Mouse (Mus musculus) large intestine, adult 2 months (tissue): Measurements from ENCODE around the gene Fam126b. TPM values are rescaled to one million over a fixed set of nuclear protein-coding genes. Genes with fewer than 3 reads are reported as not detected.
"Not testable (repeated sequence)": the region's sequence is repeated elsewhere in the genome, so short reads cannot be mapped to it uniquely, and the experiment has no call there.

Experiments
- DNase-seq: peaks from one replicate; pipeline ENCODE4 v3.0.0-alpha.2; 2012; ENCODE audit warnings: low read depth, low spot score
- WGBS: fragments of 180-500 bp; shearing (Covaris S2); methylation state at CpG from one replicate; pipeline ENCODE4 v1.1.7; 2018; 5-methylcytosine and 5-hydroxymethylcytosine counted together
- polyA plus RNA-seq: library from polyadenylated mRNA; depleted of rRNA; stranded (reverse); fragments of >200 nt; gene quantifications from 2 replicates; pipeline ENCODE4 v1.2.3, GENCODE M21; 2012; rRNA removed

Gene Fam126b
- polyA plus RNA-seq: 0.74 and 2.9 TPM in 2 replicates

DNA sequence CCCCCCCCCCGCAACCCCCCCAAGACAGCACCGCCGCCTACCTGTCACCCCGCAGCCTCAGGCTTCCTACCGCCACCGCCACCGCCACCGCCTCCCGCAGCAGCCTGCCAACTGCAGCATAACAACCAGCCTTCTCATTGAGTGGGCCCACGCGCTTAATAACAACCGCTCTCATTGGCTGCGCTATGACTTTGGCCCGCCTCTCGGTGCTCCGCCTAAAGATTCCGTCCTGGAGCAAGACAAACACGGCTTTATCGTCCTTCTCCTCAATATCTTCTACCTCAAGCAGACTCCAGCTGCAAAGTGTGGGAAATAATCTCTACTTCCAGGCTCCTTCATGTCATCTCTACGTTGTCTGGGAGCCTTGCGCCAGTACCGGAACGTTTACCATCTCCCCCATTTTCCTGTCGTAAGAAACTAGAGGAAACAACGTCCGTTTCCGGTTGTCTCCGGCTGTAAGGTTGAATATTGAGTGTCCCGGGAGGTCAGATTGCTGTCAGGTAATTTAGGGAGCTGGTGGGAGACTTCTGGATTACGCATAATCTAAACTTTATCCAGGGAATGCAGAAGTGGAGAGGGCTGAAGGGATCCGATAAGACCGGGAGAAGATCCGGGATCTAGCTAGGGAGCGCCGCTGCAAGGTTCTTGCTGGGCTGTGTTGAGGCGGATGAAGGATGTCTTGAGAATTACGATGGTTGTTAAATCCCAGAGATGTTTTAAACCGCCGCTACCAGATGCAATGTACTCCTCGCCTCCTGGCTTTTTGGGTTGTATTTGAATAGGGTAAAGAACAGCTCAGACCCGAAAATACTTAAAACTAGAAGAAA lies at the start of gene Fam126b, which contains the start of gene Ndufb3:
Gene Fam126b, minus strand, starts transcription at position 153 of the 827 bp plus-strand sequence.
Gene Ndufb3, plus strand, starts transcription at position 214 of the 827 bp plus-strand sequence.
- DNase-seq: peak; percentile 75

DNA sequence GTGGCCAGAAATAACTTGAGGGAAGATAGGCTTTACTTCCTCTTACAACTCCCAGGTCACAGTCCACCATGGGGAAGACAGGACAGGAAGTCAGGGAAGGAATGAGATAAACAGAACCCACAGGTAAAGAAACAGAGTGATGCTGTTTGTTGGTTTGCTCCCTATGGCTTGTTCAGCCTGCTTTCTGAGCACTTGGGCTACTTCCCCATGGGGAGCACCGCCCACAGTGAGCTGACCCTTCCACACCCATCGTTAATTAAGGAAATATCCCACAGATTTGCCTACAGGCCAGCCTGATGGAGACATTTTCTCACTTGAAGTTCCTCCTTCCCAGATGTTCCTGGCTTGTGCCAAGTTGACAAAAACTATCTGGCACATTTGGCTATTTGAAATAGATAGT lies 42.7 kb upstream of the Fam126b start:
- not testable (repeated sequence) for DNase-seq
- WGBS: 87% methylated on average over 1 of the region's 2 CpGs

More for the DNA sequence above, at the start of gene Fam126b, which contains the start of gene Ndufb3:
- WGBS: under 1% methylated on average over 41 of the region's 41 CpGs

DNA sequence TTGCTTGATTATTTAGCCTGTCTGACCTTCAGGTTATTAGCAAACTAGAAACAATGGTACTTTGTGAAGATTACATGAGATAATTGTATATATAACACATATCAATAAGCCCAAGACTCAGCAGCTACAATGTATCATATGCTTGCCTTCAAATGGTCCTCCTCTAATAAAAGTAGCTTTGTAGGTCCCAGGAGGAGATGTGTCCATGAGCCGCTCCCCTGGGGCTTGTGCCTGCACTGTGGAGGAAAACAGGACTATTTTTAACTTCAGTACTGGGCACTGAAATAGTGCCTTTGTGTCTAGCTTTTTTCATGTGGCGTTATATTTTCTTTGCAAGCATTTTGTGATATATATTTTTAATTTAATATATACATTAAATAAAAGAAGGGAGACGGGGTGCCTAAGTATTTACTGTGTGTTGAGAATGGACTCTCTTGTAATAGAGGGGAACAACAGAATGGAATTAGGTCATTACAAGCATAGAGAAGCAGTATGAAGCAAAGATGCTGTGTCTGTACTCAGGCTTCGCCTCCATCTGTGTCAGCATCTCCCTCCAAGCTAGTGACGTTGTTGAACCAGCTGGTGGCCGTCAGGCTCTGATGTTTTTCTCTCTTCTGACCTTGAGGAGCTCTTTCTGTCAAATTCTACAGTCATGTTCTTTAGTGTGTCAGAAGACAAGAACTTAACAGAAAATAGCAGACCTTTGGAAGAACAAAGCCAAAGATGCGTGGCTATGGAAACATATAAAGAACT lies 36.0 kb upstream of the Fam126b start:
- WGBS: 57% methylated on average over 7 of the region's 7 CpGs
- no peak for DNase-seq

DNA sequence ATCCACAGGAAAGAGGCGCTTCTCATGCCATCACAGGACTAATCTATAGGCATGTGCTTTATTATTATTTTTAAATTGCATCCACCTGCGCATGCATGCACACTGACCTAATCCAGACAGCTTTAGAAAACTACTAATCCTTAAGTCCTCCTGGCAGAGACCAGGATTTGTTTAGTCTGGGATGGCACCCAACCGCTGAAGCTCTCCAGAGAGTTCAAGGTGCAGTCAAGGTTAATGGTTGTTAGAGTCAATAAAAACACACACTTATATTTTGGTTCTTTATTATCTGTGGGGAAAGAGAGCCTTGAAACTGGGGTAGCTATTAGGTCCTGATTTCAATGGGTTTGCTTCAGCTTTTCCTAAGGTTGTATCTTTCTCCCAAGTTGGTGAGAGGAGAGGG lies 35.1 kb upstream of the Fam126b start:
- 62% methylated on average over 3 of the region's 3 CpGs for WGBS
- DNase-seq: no peak

DNA sequence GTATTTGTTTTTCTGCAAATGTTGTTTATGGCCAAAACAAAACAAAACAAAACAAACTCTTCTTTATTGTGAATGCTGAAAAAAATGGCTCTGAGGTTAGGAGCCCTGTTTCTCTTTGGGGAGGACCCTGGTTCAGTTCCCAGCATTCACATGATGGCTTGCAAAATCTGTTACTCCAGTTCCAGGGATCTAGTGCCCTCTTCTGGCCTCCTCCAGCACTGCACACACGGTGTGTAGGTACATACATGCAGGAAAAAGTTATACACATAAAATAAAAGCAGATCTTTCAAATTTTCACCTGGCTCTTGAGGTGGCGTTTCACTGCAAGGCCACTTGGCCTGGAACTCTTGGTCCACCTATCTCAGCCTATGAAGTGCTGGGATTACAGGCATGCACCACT lies 32.6 kb upstream of the Fam126b start:
- DNase-seq: no peak
- WGBS: 98% methylated on average over 2 of the region's 2 CpGs

DNA sequence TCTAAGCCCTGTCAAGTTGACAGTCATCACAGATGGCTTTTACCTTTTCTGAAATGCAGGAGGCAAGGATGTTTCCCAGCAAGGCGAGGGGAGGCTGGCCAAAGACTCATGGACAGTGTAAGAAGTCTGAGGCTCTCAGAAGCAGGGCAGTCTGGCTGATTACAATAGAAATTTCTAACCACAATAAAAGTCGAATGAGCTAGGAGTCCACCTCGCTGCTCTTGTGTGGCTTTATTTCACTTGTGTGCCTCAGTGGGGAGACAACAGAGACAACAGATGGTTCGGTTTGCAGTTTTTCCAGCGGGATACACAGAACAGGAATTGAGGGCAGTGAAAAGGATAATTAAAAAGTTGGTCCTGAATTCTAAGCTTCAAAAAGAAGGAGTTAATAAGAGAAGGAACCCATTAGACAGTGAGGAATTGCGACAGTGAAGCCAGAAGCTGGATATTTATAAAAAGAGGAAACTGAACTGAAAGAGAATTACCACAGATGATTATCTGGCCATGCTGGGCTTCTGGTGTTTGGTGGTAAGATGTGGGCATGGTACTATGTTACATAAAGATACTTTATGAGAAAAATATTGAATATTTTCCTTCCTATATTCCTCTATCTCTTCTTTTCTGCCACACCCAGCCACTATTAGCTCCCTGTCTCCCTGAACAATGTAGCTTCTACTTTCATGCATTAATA lies 32.0 kb upstream of the Fam126b start:
- no peak for DNase-seq
- WGBS: 66% methylated on average over 6 of the region's 6 CpGs

DNA sequence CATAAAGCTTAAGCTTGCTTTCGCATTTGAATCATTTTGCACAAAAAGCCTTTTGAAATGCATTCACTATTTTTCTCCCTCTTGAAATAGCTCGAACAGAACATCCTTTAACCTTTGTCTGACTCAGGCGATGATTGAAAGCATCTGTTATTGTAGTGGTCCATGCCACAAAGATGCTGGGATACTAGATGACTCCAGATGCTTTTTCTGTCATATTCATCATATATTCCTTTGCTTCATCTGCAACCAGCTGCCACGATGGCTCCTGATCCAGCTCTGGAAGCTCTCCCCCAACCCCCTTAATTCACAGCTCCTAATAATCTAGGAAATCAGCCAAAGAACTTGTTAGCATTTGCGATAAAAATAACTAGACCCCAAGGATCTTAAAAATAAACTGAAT lies 31.0 kb upstream of the Fam126b start:
- WGBS: 64% methylated on average over 5 of the region's 5 CpGs
- no peak for DNase-seq

DNA sequence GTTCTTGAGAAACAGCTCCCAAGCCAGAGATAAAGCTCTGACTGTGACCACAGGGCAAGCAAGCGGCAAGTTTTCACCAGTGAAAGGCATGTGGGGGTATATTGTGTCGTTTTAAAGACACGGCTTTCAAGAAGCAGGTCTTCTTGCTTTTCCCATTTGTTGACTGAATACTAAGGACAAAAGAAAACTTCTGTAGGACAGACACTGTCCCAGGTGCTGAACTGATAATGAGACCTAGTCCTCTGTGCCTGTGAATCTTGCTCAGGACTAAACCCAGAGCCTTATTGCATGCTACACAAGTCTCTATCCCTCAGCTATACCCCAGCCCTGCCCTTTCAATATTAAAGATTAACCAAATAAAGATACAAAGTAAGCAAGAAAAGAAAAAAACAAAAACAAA lies 30.1 kb upstream of the Fam126b start:
- no peak for DNase-seq
- WGBS: 75% methylated on average over 3 of the region's 3 CpGs

DNA sequence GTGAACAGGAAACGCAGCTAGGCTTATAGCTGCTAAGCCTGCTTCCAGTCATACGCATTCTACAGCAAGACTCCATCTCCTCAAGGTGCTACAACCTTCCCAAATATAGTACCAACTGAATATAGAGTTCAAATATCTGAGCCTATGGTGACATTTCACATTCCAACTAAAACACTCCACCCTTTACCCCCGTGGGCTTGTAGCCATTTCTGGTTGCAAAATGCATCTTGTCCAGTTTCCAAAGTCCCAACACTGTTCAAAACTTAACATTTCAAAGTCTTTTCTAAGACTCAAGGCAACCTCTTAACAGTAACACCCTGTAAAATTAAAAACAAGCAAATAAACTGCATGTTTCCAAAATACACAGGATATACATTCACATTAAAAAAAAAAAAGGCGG lies 29.0 kb upstream of the Fam126b start:
- 89% methylated on average over 4 of the region's 4 CpGs for WGBS
- no peak for DNase-seq

DNA sequence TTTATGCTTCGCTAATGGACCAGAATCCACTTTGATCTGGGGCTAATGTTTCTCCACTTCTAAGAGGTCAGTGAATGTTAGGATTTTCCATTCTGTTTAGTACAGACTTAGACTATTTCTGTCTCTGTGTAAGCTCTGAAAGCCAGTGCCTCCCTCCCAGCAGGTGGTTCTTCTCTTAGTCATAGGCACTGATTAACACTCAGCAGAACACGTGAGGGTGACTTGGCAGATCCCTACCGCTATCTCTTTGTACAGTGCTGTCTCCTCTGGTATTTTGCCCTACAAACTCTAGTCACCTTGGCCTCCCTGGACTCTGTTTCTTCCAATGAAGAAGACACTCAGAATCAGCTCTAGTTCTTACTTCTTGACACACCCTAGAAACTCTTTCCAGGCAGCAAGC lies 28.3 kb upstream of the Fam126b start:
- 53% methylated on average over 3 of the region's 3 CpGs for WGBS
- no peak for DNase-seq

DNA sequence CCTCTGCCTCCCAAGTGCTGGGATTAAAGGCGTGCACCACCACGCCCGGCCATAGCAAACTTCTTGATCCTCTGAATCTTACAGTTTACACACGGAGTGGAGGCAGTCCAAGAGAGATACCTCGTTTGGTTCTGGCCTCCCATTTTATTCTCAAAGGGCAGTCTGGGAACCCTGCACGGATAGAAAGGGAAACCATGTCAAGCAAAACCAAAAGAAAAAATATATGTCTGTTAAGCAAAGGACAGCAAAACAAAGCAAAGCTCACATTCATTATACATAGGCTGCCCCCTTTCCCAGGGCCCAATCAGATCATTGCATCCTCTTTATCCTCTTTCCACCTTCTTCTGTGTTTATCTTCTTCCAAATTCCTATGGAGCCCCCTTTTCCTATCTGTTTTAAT lies 27.7 kb upstream of the Fam126b start:
- peak; percentile 11 for DNase-seq
- 53% methylated on average over 6 of the region's 6 CpGs for WGBS

DNA sequence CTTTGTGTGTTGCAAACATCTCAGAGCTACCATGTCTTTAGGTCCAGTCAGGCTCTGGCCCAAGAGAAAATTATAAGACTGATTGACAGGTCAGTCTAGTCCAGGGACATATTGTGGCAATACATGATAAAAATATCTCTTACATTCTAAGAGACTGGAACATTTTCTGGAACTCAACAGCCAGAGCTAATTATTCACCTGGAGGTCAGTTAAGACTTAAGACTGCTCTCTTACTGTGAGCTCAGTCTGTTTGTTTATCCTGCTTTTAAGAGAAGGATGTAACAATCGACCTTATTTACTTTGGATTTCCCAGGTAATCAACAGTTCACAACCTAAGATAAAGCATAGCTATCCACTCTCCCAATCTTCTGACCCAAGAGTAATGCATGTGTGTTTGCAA lies 24.5 kb upstream of the Fam126b start:
- DNase-seq: no peak
- WGBS: 8% methylated on average over 1 of the region's 1 CpGs

DNA sequence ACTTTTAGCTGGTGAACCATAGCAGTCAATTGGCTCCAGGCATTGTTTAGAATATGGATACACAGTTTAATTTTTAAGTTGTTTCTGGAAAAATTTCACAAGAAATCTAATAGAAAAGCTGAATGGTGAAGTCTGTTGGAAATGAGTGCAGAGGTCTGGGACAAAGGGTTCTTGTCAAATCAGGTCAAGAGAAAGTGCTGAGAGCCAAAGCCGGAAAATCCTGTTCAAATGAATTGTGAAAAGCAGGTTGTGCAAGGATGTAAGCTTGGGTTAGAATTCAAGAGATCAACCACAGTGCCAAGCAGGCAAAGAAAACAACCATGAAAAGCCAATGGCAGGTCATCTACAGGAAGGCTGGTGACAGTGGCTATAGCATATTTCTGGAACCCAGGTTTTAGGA lies 24.0 kb upstream of the Fam126b start:
- no peak for DNase-seq
- WGBS: 67% methylated on average over 1 of the region's 1 CpGs

DNA sequence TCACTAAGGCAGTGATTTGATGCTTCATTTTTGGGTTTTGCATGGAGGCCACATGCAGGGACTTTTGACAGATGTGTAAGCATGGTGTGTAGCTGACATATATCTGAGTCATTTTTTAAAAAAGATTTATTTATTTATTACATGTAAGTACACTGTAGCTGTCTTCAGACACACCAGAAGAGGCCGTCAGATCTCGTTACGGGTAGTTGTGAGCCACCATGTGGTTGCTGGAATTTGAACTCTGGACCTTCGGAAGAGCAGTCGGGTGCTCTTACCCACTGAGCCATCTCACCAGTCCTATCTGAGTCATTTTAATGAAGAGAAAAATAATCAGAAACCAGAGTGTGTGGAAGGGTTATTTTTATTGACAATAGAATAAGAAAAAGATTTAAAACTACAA lies 23.5 kb upstream of the Fam126b start:
- DNase-seq: not testable (repeated sequence)
- 86% methylated on average over 5 of the region's 5 CpGs for WGBS

DNA sequence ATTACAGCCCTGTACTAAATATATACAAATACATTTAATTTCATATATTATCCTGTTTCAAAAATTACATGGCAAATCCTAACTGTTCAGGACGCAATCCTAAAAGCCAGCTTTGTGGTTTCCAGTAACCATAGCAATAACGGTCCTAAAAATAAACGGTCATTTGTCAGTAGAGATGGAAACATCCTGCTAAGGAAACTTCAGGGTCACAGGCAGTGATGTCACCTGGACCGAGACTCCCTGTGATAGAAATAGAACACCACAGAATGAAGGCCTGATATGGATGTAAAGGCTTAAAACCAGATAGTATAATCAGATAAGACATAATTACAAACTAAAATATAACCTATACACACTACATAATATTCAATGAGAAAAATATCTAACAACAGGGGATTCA lies 17.6 kb upstream of the Fam126b start:
- 58% methylated on average over 4 of the region's 4 CpGs for WGBS
- no peak for DNase-seq

DNA sequence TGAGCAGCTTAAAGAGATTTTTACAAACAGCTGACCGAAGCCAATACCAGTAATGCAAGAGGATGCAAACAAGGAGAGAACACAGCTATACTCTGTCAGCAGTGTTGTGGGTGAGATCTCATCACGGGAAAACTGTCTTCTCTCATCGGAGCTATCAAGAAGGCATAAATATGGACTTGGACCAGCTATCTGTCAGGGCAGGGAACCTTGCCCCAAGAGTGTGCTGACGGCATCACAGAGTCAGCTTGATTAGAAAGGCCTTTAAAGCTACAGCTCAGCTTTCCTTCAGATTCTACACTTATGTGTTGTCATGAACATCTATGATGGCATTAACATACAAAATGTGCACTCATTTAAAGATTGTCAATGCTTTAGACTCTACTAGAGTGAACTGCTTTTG lies 16.6 kb upstream of the Fam126b start:
- no peak for DNase-seq
- WGBS: 82% methylated on average over 4 of the region's 4 CpGs

DNA sequence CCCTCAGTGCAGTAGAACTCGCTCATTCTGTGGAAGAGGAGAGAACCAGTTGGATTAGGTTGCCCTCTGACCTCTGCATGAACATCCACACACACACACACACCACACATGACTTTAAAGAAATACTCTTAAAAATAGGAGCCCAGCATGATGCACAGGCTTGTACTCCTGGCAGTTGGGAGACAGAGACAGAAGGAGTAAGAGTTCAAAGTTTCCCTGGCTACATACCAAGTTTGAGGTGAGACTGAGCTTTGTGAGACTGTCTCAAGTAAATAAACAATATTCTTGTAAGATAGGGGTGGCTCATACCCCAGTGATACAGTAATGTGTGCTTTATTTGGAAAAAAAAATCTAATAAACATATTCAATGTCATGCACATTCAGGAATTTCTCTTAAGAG lies 1.4 kb upstream of the Fam126b start:
- 60% methylated on average over 1 of the region's 1 CpGs for WGBS
- no peak for DNase-seq

DNA sequence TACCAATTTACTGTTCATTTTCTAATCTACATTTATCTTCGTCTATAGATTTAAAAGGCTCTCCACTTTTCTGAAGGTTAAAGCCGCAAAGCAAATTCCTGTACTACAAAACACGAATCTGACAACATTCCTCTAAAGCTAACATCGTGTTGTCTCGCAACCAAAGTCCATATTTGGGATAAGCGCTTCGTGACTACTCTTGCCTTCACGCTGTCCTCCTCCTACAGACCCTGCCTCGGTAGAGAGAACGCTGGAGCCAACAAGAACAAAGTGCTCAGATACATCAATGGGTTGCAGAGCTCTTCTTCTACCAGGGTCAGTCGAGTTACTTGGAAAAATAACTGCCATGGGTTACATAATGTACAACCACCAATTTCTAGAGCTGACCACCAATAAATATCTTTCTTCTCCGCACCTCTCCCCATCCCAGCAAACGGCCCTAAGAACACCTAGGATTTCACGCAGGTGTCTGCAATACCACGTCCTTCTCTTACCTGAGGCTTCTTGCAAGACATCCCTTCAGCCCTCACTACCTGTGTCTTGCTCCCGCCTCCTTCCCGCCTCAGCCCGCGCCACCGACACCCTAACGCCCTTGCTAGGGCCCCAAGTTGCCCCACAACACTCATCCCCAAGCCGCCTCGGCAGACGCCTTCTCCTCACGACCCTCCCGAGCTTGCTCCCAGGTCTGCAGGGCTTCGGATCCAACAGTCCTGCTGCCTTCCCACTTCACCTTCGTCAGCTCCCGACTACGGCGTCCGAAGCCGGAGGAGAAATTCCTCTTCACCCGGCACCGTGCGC lies 551 bp downstream of the Fam126b start:
- 2% methylated on average over 36 of the region's 36 CpGs for WGBS
- DNase-seq: no peak

DNA sequence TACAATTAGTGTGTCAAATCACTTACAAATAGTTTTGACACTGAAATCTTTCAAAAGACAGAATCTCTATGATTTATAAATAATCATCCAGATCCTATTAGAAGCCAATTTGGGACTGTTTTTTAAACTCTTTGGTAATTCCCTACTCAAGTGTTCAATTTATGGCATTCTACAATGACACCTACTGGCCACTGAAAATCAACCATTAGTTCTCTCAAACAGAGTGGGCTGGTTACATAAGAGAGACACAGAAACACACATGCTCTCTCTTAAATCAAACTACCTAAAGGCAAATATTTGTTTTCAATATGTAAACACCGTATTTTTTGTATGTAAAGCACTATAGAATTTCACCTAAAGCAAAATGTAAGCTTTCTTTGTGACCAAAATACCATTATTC lies 1.9 kb downstream of the Fam126b start:
- no peak for DNase-seq
- WGBS: 38% methylated on average over 1 of the region's 1 CpGs

DNA sequence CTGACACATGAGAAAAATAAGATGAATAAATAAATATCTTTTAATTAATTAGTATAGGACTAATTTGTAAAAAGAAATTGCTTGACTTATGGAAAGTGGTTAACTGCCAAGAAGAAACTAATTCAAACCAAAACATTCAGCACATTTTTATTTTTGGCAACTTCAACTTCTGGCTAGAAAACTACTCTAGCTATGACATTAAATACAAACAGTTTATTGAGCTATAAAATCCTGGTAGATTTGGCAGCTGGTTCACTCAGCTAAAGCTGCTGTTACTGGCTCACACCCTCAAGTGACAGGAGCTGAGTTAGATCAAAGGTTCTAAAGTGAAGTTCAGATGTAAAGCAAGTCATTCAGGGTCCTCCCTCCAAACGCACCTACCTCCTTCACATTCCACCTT lies 3.5 kb downstream of the Fam126b start:
- 8% methylated on average over 1 of the region's 1 CpGs for WGBS
- DNase-seq: no peak
